20 mouse cellular contexts compared by ENCODE assay signal in genomic region chr9:121842914-121843313, GRCm38 (mm10). TPM values are rescaled to one million over a fixed set of nuclear protein-coding genes. Genes with fewer than 3 reads are reported as not detected.
A peak's percentile ranks its signal among the peaks of the same experiment; 100 is the strongest.
DNase-seq lines count a peak whose midpoint lies in the region; ATAC-seq and TF ChIP-seq lines count a peak whose summit lies in the region.
"Had no signal": no experiment of that assay in that cellular context is flagged by ENCODE, and none has a peak within 500 bp of the region (broad histone marks: within the 10 kb centered on the region; RNA-seq: fewer than 3 reads in every experiment).

No protein-coding gene starts in this region.

- no peak for ATAC-seq in CD4-positive, CD25-positive, alpha-beta regulatory T cell, adult 4 months
- ATAC-seq in kidney, postnatal 0 days (replicated peaks; ENCODE audit: low FRiP score, low read depth) = no peak
- ATAC-seq in heart, embryonic 12.5 days (ENCODE audit: insufficient number of reproducible peaks, low FRiP score) = no peak
- ATAC-seq: forebrain, embryonic 16.5 days; midbrain, embryonic 16.5 days had no signal

- H3K36me3 ChIP-seq in kidney, postnatal 0 days (ENCODE audit: insufficient read depth, low read length) = no peaks in the 10 kb centered on the region
- H3K36me3 ChIP-seq in heart, embryonic 12.5 days = peaks cover 3% of the 10 kb centered on the region; the same call in 1 of the 2 replicates
- H3K36me3 ChIP-seq: neural tube, embryonic 12.5 days had no signal

- no peak overlapping the region for H3K27ac ChIP-seq in kidney, postnatal 0 days
- H3K27ac ChIP-seq in heart, embryonic 12.5 days (ENCODE audit: poor library complexity, severe bottlenecking) = no peak overlapping the region
- H3K27ac ChIP-seq: limb, embryonic 12.5 days; neural tube, embryonic 12.5 days had no signal

- peak; percentile 60 for TF ChIP-seq CTCF in kidney, postnatal 0 days (IDR thresholded peaks at IDR 0.05; ENCODE audit: low read depth)

- WGBS in kidney, postnatal 0 days = 92% methylated on average over 2 of the region's 2 CpGs
- 94% methylated on average over 2 of the region's 2 CpGs for WGBS in heart, embryonic 12.5 days

- H3K27me3 ChIP-seq in kidney, postnatal 0 days (ENCODE audit: insufficient read depth, low read length) = no peaks in the 10 kb centered on the region
- 0 out of 2 replicates have a peak, but pooled peaks cover 10% of the 10 kb centered on the region for H3K27me3 ChIP-seq in heart, embryonic 12.5 days (replicated peaks)
- H3K27me3 ChIP-seq: neural tube, embryonic 12.5 days had no signal

- no peaks in the 10 kb centered on the region for H3K4me1 ChIP-seq in kidney, postnatal 0 days (replicated peaks; ENCODE audit: insufficient read depth, low read length)
- peaks cover 10% of the 10 kb centered on the region for H3K4me1 ChIP-seq in heart, embryonic 12.5 days (replicated peaks)

- DNase-seq in CD4-positive, CD25-positive, alpha-beta regulatory T cell, adult 2 months (ENCODE audit: low read depth, low spot score) = peak; percentile 45
- DNase-seq in kidney, postnatal 0 days (ENCODE audit: low spot score) = no peak
- no peak for DNase-seq in kidney, adult 18-20 months
- DNase-seq in 3T3-L1 (ENCODE audit: low read depth, low spot score) = peak; percentile 53
- peak; percentile 53 for DNase-seq in induced T-regulatory cell, adult 2 months (ENCODE audit: low read depth)
- DNase-seq in urinary bladder, adult 2 months (ENCODE audit: low spot score) = no peak
- DNase-seq: adrenal gland, postnatal 25 days; cerebellum, postnatal 10 days; gastrocnemius, postnatal 14 days; heart, postnatal 4 days; kidney, postnatal 36 days; lung, adult 2 months; right cerebral cortex, postnatal 25 days had no signal

- H3K4me3 ChIP-seq in kidney, postnatal 0 days (replicated peaks; ENCODE audit: low read depth, low read length) = no peak overlapping the region
- no peak overlapping the region for H3K4me3 ChIP-seq in heart, embryonic 12.5 days
- H3K4me3 ChIP-seq: erythroblast, embryonic 14.5 days; limb, embryonic 12.5 days; neural tube, embryonic 12.5 days had no signal

- H3K9me3 ChIP-seq in kidney, postnatal 0 days (replicated peaks; ENCODE audit: low read length) = no peaks in the 10 kb centered on the region
- H3K9me3 ChIP-seq in heart, embryonic 12.5 days (replicated peaks) = peaks cover 5% of the 10 kb centered on the region; the same call in 1 of the 2 replicates
- H3K9me3 ChIP-seq: neural tube, embryonic 12.5 days had no signal

- no peak overlapping the region for H3K9ac ChIP-seq in kidney, postnatal 0 days (ENCODE audit: low read depth, low read length)
- H3K9ac ChIP-seq in heart, embryonic 12.5 days = no peak overlapping the region
- H3K9ac ChIP-seq: limb, embryonic 12.5 days; neural tube, embryonic 12.5 days had no signal

- no peak overlapping the region for H3K4me2 ChIP-seq in kidney, postnatal 0 days (ENCODE audit: low read length)
- no peak overlapping the region for H3K4me2 ChIP-seq in heart, embryonic 12.5 days
- H3K4me2 ChIP-seq: limb, embryonic 12.5 days; neural tube, embryonic 12.5 days had no signal

RNA-seq across cellular contexts. Expression of gene Ccdc13, which starts 3.7 kb away (rescaled TPM):
- not detected for polyA plus RNA-seq in CD4-positive, CD25-positive, alpha-beta regulatory T cell, adult 4 months (2017; shearing (Covaris generic))
- 0.23 and 0.25 TPM in 2 replicates for polyA plus RNA-seq in kidney, postnatal 0 days (2015; fragmentation: Nextera tagmentation; extraction: Ambion mirVana)
- polyA plus RNA-seq in urinary bladder, adult 2 months (2012; rRNA removed) = 0.62 and 1.3 TPM in 2 replicates
- polyA plus RNA-seq in heart, embryonic 12.5 days (2016; fragmentation: Nextera tagmentation; extraction: Ambion mirVana) = 0.08 TPM in 1 of 2 replicates, not detected in the other
- polyA plus RNA-seq: erythroblast, embryonic 14.5 days had no signal

RNA-seq across cellular contexts. Expression of gene Higd1a, which starts 15.2 kb away (rescaled TPM):
- polyA plus RNA-seq in CD4-positive, CD25-positive, alpha-beta regulatory T cell, adult 4 months (2017; shearing (Covaris generic)) = 100 to 1,000 TPM in 1 of 2 experiments, 10 to 100 TPM in 1; 94.5 to 129 TPM
- polyA plus RNA-seq in kidney, postnatal 0 days (2015; fragmentation: Nextera tagmentation; extraction: Ambion mirVana) = 148 and 151 TPM in 2 replicates
- 55.1 and 55.2 TPM in 2 replicates for polyA plus RNA-seq in urinary bladder, adult 2 months (2012; rRNA removed)
- 237 and 257 TPM in 2 replicates for polyA plus RNA-seq in heart, embryonic 12.5 days (2016; fragmentation: Nextera tagmentation; extraction: Ambion mirVana)

RNA-seq across cellular contexts. Expression of gene Hhatl, which starts 50.6 kb away (rescaled TPM):
- polyA plus RNA-seq in CD4-positive, CD25-positive, alpha-beta regulatory T cell, adult 4 months (2017; shearing (Covaris generic)) = not detected
- polyA plus RNA-seq in kidney, postnatal 0 days (2015; fragmentation: Nextera tagmentation; extraction: Ambion mirVana) = 0.11 and 0.42 TPM in 2 replicates
- polyA plus RNA-seq in urinary bladder, adult 2 months (2012; rRNA removed) = 1.9 and 3.0 TPM in 2 replicates
- 5.3 and 5.7 TPM in 2 replicates for polyA plus RNA-seq in heart, embryonic 12.5 days (2016; fragmentation: Nextera tagmentation; extraction: Ambion mirVana)
- polyA plus RNA-seq: erythroblast, embryonic 14.5 days; forebrain, embryonic 16.5 days; neural tube, embryonic 12.5 days had no signal

RNA-seq across cellular contexts. Expression of gene Ackr2, which starts 55.2 kb away (rescaled TPM):
- polyA plus RNA-seq in CD4-positive, CD25-positive, alpha-beta regulatory T cell, adult 4 months (2017; shearing (Covaris generic)) = not detected
- 0.79 and 0.97 TPM in 2 replicates for polyA plus RNA-seq in kidney, postnatal 0 days (2015; fragmentation: Nextera tagmentation; extraction: Ambion mirVana)
- 5.0 and 8.7 TPM in 2 replicates for polyA plus RNA-seq in urinary bladder, adult 2 months (2012; rRNA removed)
- polyA plus RNA-seq in heart, embryonic 12.5 days (2016; fragmentation: Nextera tagmentation; extraction: Ambion mirVana) = 0.09 and 0.32 TPM in 2 replicates
- polyA plus RNA-seq: erythroblast, embryonic 14.5 days; limb, embryonic 12.5 days had no signal

Comparison
In these comparisons a context has a peak if more than half of its experiments do, and no peak if none do; other contexts are left out.
1. DNase-seq: peak in CD4-positive, CD25-positive, alpha-beta regulatory T cell, adult 2 months (single experiment), 3T3-L1 (single experiment) and induced T-regulatory cell, adult 2 months (single experiment); none in kidney, postnatal 0 days (single experiment), kidney, adult 18-20 months (single experiment) and urinary bladder, adult 2 months (single experiment).